Mouse (Mus musculus): Measurements from ENCODE around the gene Mas1. TPM values are rescaled to one million over a fixed set of nuclear protein-coding genes. Genes with fewer than 3 reads are reported as not detected.

Gene Mas1
- polyA plus RNA-seq, 1 experiment: not detected

DNA sequence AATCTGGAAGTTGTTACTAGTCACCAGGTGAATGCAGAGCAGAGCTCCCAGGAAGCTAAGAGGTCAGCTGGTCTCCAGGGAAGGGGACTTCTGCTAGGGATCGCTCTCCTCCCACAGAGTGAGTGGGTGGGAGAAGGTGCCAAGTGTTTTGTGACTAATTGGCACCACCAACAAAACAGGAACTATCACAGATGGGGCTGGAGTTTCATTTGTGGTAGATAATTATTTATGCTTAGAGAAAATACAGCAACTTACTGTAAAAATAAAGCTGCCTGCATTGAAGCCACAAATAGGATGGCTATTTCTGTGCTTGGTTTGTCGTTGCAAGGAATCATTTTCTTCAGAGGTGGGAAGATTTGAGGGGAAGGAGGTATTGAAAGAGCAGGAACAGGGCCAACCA is 14.1 kb downstream of the Mas1 start:
- peaks cover 5% of the 10 kb centered on the region; the same call in 1 of the 2 replicates for H3K9me3 ChIP-seq
- no peak overlapping the region for H3K4me3 ChIP-seq (replicated peaks)
- no peak for TF ChIP-seq GATA1 (IDR thresholded peaks at IDR 0.05; ENCODE audit: borderline replicate concordance, low read length)
- TF ChIP-seq FLI1 (IDR thresholded peaks at IDR 0.05; ENCODE audit: low read length): no peak
- peaks cover 29% of the 10 kb centered on the region for H3K27me3 ChIP-seq (replicated peaks)
- no peaks in the 10 kb centered on the region for H3K36me3 ChIP-seq (replicated peaks; ENCODE audit: low read length)
- peaks cover 33% of the 10 kb centered on the region for H3K4me1 ChIP-seq

DNA sequence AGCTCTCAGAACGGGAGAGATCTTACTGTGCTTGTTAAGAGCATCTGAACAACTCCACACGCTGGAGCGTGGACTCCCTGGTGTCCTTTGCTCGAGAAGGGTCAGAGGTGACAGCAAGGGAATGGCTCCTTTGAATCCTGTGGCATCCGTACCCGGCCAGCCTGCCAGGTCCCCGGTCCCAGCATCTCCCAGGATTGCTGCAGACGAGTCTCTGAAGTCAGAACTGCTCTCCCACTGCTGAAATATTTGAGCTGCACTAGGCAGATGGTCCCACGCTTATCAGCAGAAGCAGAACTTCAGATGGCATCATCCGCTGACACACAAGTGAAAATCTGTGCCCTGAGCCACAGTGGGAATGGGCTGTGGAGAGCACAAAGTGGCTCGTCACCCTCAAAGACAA is 16.3 kb downstream of the Mas1 start:
- Histone ChIP-seq H3K4me1 (peaks cover 17% of the 10 kb centered on the region), H3K4me3 (replicated peaks) (no peak overlapping the region), H3K9me3 (peaks cover 5% of the 10 kb centered on the region; the same call in 1 of the 2 replicates), H3K27me3 (replicated peaks) (peaks cover 34% of the 10 kb centered on the region), H3K36me3 (replicated peaks; ENCODE audit: low read length) (no peaks in the 10 kb centered on the region)
- TF ChIP-seq FLI1 (IDR thresholded peaks at IDR 0.05; ENCODE audit: low read length) (no peak), GATA1 (IDR thresholded peaks at IDR 0.05; ENCODE audit: borderline replicate concordance, low read length) (no peak)

DNA sequence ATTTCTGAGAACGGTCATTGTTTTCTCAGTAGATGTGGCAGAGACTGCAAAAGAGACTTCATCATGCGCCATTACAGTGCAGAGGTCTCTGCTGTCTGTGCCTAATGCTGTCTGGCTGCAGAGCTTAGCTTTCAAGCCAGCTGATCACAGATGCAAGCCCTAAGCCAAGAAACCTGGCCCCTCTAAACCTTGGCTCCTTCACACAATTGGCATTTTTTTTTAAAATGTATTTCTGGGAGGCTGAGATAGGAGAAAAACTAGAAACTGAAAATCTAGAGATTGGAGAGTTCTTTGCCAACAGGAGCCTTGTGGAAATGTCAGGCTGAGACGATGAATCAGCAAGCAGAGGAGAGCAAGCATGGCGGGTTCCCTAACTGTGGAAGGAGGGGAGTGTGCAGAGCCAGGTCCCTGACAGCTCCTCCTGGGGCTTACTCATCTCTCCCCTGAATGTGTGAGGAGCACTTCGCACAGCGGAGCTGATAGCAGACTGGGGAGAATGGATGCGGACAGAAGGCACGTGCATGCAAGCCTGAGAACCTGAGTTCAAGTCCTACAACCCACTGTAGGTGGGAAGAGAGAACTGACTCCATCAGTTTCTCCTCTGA is 18.1 kb downstream of the Mas1 start:
- H3K9me3 ChIP-seq: peaks cover 5% of the 10 kb centered on the region; the same call in 1 of the 2 replicates
- H3K4me1 ChIP-seq: peaks cover 20% of the 10 kb centered on the region
- peaks cover 46% of the 10 kb centered on the region for H3K27me3 ChIP-seq (replicated peaks)
- H3K4me3 ChIP-seq (replicated peaks): no peak overlapping the region
- H3K36me3 ChIP-seq (replicated peaks; ENCODE audit: low read length): no peaks in the 10 kb centered on the region
- TF ChIP-seq FLI1 (IDR thresholded peaks at IDR 0.05; ENCODE audit: low read length) (no peak), GATA1 (IDR thresholded peaks at IDR 0.05; ENCODE audit: borderline replicate concordance, low read length) (no peak)

DNA sequence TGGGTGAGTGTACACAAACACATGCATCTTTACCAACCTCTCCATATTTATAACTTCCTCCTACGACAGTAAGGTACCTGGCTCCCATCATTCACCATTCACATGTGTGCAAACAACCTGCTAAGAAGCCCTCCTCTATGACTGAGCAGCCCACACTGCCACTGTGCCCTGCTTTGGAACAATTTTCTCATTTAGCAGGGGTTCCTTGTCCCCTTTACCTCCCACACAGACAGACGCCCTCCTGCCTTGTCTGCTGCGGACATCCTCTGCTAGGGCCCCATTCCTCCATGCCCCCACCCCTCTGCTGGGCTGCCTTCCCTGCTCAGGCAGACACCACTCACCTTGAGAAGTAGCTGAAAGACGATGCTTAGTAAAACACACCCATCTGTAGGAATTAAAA is 20.2 kb downstream of the Mas1 start:
- Histone ChIP-seq H3K4me3 (replicated peaks) (no peak overlapping the region), H3K27me3 (replicated peaks) (peaks cover 37% of the 10 kb centered on the region), H3K9me3 (no peaks in the 10 kb centered on the region), H3K4me1 (peaks cover 20% of the 10 kb centered on the region), H3K36me3 (replicated peaks; ENCODE audit: low read length) (no peaks in the 10 kb centered on the region)
- TF ChIP-seq FLI1 (IDR thresholded peaks at IDR 0.05; ENCODE audit: low read length): no peak
- no peak for TF ChIP-seq GATA1 (IDR thresholded peaks at IDR 0.05; ENCODE audit: borderline replicate concordance, low read length)

DNA sequence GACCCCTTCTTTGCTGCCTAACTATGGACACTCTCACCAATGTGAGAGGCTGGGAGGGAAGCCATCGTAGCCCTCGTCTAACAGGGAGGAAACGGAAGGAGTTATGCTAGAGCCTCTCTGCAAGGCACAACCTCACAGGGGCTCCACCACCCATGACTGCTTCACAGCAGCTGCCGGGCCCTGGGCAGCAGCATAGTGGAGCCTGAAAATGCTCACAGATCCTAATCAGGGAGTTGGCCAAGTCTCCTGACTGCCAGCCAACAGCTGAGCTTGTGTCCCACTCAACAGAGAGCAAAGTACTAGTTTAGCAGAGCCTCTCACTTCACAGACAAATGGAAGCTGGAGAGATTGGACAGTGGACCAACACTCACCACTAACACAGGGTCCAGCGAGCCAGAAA is 21.5 kb downstream of the Mas1 start:
- TF ChIP-seq FLI1 (IDR thresholded peaks at IDR 0.05; ENCODE audit: low read length) (no peak), GATA1 (IDR thresholded peaks at IDR 0.05; ENCODE audit: borderline replicate concordance, low read length) (no peak)
- H3K9me3 ChIP-seq: peaks cover 8% of the 10 kb centered on the region; the same call in 1 of the 2 replicates
- H3K4me3 ChIP-seq (replicated peaks): no peak overlapping the region
- H3K27me3 ChIP-seq (replicated peaks): peaks cover 36% of the 10 kb centered on the region
- H3K4me1 ChIP-seq: peaks cover 20% of the 10 kb centered on the region
- H3K36me3 ChIP-seq (replicated peaks; ENCODE audit: low read length): no peaks in the 10 kb centered on the region

DNA sequence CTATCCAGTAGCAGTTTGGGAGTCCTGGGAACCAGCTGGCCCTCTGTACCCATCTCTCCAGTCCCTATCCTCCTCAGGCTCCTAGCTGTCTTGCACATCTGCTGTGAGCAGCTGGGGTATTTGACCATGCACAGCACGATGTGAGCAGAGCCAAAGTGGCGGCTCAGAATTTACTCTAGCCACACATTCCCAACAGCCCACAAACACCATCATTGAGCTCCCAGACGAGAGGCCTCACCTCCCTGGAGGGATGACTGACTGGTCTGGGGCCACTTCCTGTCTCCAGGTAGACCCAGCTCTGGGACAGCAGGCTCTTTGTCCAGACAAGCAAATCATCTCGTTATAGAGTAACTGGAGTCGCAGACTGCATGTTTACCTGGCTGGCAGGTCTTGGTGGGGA is 22.1 kb downstream of the Mas1 start:
- Histone ChIP-seq H3K27me3 (replicated peaks) (peaks cover 30% of the 10 kb centered on the region), H3K36me3 (replicated peaks; ENCODE audit: low read length) (no peaks in the 10 kb centered on the region), H3K4me1 (peaks cover 20% of the 10 kb centered on the region), H3K9me3 (peaks cover 8% of the 10 kb centered on the region; the same call in 1 of the 2 replicates), H3K4me3 (replicated peaks) (no peak overlapping the region)
- TF ChIP-seq FLI1 (IDR thresholded peaks at IDR 0.05; ENCODE audit: low read length): no peak
- TF ChIP-seq GATA1 (IDR thresholded peaks at IDR 0.05; ENCODE audit: borderline replicate concordance, low read length): no peak

DNA sequence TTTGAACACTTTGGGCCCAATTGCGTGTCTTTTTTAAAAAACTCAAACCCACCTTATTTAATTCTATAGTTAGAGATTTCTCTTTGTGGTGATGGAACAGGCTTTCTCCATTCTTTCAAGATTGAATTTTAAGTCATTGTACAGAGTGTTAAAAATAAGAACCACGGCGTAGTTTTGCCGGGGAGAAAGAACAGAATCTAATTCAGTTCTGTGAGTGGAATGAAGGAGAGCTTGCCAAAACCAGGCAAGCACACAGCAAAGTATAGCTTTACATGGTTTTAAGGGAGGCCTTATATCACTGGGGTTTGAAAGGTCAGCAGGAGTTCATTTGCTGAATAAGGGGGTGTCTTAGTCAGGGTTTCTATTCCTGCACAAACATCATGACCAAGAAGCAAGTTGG is 23.4 kb downstream of the Mas1 start:
- Histone ChIP-seq H3K4me3 (replicated peaks) (no peak overlapping the region), H3K4me1 (peaks cover 14% of the 10 kb centered on the region), H3K9me3 (peaks cover 8% of the 10 kb centered on the region; the same call in 1 of the 2 replicates), H3K36me3 (replicated peaks; ENCODE audit: low read length) (no peaks in the 10 kb centered on the region), H3K27me3 (replicated peaks) (peaks cover 31% of the 10 kb centered on the region)
- TF ChIP-seq FLI1 (IDR thresholded peaks at IDR 0.05; ENCODE audit: low read length): no peak

DNA sequence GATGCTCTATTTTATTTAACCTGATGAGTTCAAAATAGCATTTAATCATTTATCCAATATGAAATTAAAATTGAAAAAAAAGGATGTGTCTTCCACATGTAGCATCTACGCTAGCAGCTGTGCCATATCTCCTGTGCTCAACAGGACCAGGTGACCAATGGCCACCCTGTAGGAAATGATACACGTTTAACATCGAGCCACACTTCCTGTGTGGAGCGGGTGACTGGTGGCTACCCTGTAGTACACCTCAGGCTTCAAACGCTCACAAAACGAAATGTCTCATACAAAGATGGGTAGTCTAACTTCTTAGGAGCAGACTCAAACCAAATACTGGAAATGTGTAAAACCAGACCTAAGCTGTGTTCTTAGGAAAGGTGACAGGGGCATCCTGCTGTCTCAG is 24.1 kb downstream of the Mas1 start:
- peaks cover 36% of the 10 kb centered on the region for H3K27me3 ChIP-seq (replicated peaks)
- no peaks in the 10 kb centered on the region for H3K36me3 ChIP-seq (replicated peaks; ENCODE audit: low read length)
- peaks cover 9% of the 10 kb centered on the region for H3K4me1 ChIP-seq
- TF ChIP-seq FLI1 (IDR thresholded peaks at IDR 0.05; ENCODE audit: low read length): no peak
- peaks cover 10% of the 10 kb centered on the region; the same call in 1 of the 2 replicates for H3K9me3 ChIP-seq
- no peak overlapping the region for H3K4me3 ChIP-seq (replicated peaks)

DNA sequence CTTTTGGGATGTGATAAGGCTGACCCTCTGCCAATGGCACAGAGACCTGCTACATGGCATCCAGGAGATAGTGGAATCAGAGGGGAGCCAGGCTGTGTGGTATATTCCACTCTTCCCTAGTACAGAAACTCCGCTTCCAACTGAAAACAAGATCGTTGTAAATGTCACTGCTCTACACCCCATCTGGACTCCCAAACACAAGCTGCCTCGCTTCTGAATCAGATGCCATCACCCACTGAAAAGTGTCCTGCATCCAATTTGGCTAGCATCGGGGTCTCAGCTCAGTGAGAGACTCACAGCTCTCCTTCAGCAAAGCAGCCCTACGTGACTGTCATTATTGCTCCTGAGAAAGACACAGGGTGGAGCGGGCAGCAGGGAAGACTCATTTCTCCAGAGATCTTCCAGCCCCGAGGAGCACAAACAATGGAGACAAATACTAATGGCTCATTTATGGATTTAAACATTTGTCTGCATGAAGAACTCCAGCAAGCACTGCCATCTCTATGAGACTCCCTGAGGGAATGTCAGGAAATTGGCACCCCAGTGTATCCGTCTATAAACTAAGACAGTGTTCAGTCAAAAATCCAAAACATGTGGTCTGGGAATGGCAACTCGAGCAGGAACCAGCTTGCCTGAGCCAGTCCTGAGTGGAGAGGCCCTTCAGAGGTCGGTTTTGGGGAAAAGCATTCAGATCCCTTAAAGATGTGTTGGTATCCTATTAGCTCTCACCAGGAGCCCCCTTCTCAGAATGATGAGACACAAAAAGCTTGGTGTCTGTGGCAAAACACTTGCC is 28.3 kb downstream of the Mas1 start:
- Histone ChIP-seq H3K36me3 (replicated peaks; ENCODE audit: low read length) (no peaks in the 10 kb centered on the region), H3K27me3 (replicated peaks) (peaks cover 31% of the 10 kb centered on the region), H3K4me1 (peaks cover 6% of the 10 kb centered on the region), H3K9me3 (peaks cover 15% of the 10 kb centered on the region; the same call in 1 of the 2 replicates), H3K4me3 (replicated peaks) (no peak overlapping the region)
- TF ChIP-seq FLI1 (IDR thresholded peaks at IDR 0.05; ENCODE audit: low read length): no peak
- TF ChIP-seq GATA1 (IDR thresholded peaks at IDR 0.05; ENCODE audit: borderline replicate concordance, low read length): no peak

DNA sequence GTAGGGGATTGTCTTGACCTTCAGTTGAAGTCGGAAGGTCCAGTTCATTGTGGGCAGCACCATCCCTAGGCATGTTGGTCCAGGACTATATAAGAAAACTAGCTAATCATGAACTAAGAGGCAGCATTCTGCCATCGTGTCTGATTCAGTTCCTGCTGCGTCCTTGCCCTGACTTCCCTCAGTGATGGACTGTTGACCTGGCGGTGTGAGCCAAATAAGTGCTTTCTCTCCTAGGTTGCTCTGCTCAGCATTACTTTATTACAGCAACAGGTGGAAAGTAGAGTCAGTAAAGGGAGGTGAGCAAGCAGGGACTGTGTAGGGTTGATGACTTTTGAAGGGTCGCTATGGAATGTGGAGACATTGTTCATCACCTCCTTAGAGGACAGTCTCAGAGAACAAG is 32.2 kb downstream of the Mas1 start:
- Histone ChIP-seq H3K9me3 (peaks cover 8% of the 10 kb centered on the region; the same call in 1 of the 2 replicates), H3K36me3 (replicated peaks; ENCODE audit: low read length) (no peaks in the 10 kb centered on the region), H3K4me1 (0 out of 2 replicates have a peak, but pooled peaks cover 3% of the 10 kb centered on the region), H3K4me3 (replicated peaks) (no peak overlapping the region), H3K27me3 (replicated peaks) (peaks cover 38% of the 10 kb centered on the region)
- TF ChIP-seq FLI1 (IDR thresholded peaks at IDR 0.05; ENCODE audit: low read length) (no peak), GATA1 (IDR thresholded peaks at IDR 0.05; ENCODE audit: borderline replicate concordance, low read length) (no peak)

Measured in megakaryocyte, embryonic 14.5 days (primary cell).